Mouse (Mus musculus): Measurements from ENCODE around the gene S100a11.

GRCm38 (mm10) chr3:93554379-93554980, 34.2 kb downstream of the S100a11 start:
- TF ChIP-seq CTCF (IDR thresholded peaks at IDR 0.05; ENCODE audit: borderline replicate concordance, insufficient read depth, low read depth, low read length) (no peak), POLR2A (IDR thresholded peaks at IDR 0.05; ENCODE audit: borderline replicate concordance, insufficient read depth, low read length) (no peak)
